Mouse (Mus musculus) hindbrain, embryonic 12.5 days (tissue): ENCODE measurements around the gene E030018B13Rik. TPM values are rescaled to one million over a fixed set of nuclear protein-coding genes. Genes with fewer than 3 reads are reported as not detected.

Experiments used
- ATAC-seq: fragments of 200-750 bp; cut with Nextera tagmentation; 2 replicates; pipeline ENCODE4 v1.8.0; 2017; ENCODE audit warnings: moderate TSS enrichment; ENCODE audit not compliant: low FRiP score
- H3K27ac ChIP-seq: fragments of 300-500 bp; sonication (generic); 2 replicates; pipeline ENCODE4 v1.5.1; 2016; ENCODE audit warnings: mild to moderate bottlenecking
- H3K27me3 ChIP-seq: fragments of 300-500 bp; sonication (generic); 2 replicates; pipeline ENCODE4 v1.6.1; 2016; ENCODE audit warnings: mild to moderate bottlenecking
- H3K36me3 ChIP-seq: fragments of 300-500 bp; sonication (generic); 2 replicates; pipeline ENCODE4 v1.6.1; 2016; ENCODE audit warnings: mild to moderate bottlenecking
- H3K4me1 ChIP-seq: fragments of 300-500 bp; sonication (generic); 2 replicates; pipeline ENCODE4 v1.6.1; 2016
- H3K4me2 ChIP-seq: fragments of 300-500 bp; sonication (generic); replicated peaks from 2 replicates; pipeline ENCODE4 v1.6.1; 2016; ENCODE audit warnings: mild to moderate bottlenecking
- H3K4me3 ChIP-seq: fragments of 300-500 bp; sonication (generic); 2 replicates; pipeline ENCODE4 v1.5.1; 2016; ENCODE audit warnings: mild to moderate bottlenecking
- H3K9ac ChIP-seq: fragments of 300-500 bp; sonication (generic); 2 replicates; pipeline ENCODE4 v1.6.1; 2016; ENCODE audit warnings: mild to moderate bottlenecking, moderate library complexity
- H3K9me3 ChIP-seq: fragments of 300-500 bp; sonication (generic); replicated peaks from 2 replicates; pipeline ENCODE4 v1.6.1; 2016; ENCODE audit warnings: mild to moderate bottlenecking
- WGBS: fragments of 180-500 bp; shearing (Covaris S2); methylation state at CpG from one replicate; pipeline ENCODE4 v1.1.7; 2016; 5-methylcytosine and 5-hydroxymethylcytosine counted together
- polyA plus RNA-seq: library from polyadenylated mRNA; unstranded; fragments of >200 nt; fragmentation: Nextera tagmentation; extraction: Ambion mirVana; gene quantifications from 2 replicates; pipeline ENCODE4 v1.2.1, GENCODE M21; 2016

Gene E030018B13Rik
- polyA plus RNA-seq, 1 experiment from 2014 or later: 0.21 TPM

DNA sequence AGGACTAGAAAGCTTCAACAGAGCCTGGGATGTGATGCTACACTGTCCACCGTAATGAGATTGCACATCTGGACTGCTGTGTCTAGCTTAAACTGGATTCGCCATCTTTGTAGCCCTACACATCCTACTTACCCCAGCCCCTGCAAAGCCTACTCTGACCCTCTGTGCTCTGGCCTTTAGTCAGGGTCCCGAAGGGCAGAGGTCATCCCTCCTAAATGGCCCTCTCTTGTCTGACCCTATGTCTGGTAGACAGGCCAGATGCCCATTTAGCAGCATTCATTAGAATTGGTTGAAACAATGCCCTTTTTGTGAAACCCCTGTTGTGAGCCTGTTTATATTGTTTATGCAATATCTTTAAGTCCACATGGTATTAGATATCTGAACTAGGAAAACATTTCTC lies 53.3 kb downstream of the E030018B13Rik start:
- H3K27me3 ChIP-seq: no peaks in the 10 kb centered on the region

More for the DNA sequence above, 53.3 kb downstream of the E030018B13Rik start:
- no peak for ATAC-seq
- Histone ChIP-seq H3K27ac (no peak overlapping the region), H3K4me1 (peaks cover 16% of the 10 kb centered on the region), H3K36me3 (no peaks in the 10 kb centered on the region), H3K4me3 (no peak overlapping the region), H3K9ac (no peak overlapping the region), H3K9me3 (no peaks in the 10 kb centered on the region), H3K4me2 (no peak overlapping the region)
- WGBS: 42% methylated on average over 3 of the region's 3 CpGs

Other genes starting within 250 kb of the E030018B13Rik start
- gene Klf13, start 22.1 kb downstream of the E030018B13Rik start, polyA plus RNA-seq: 28.1 and 30.1 TPM in 2 replicates
- 0.31 and 0.43 TPM in 2 replicates for gene Trpm1, start 237.0 kb downstream of the E030018B13Rik start, polyA plus RNA-seq